Comparison of ENCODE assay signal across 8 mouse cellular contexts in genomic region chr1:176877756-176878155, GRCm38 (mm10).
DNase-seq lines count a peak whose midpoint lies in the region; ATAC-seq and TF ChIP-seq lines count a peak whose summit lies in the region.

No protein-coding gene starts in this region.

- ATAC-seq in midbrain, embryonic 14.5 days (ENCODE audit: low FRiP score, low TSS enrichment): 0 out of 2 replicates have a peak, but pooled peaks have one; percentile 20

- H3K4me3 ChIP-seq in midbrain, embryonic 14.5 days (replicated peaks; ENCODE audit: low read depth, low read length): no peak overlapping the region

- H3K27ac ChIP-seq in midbrain, embryonic 14.5 days (replicated peaks; ENCODE audit: low read depth, low read length): no peak overlapping the region

- H3K9ac ChIP-seq in midbrain, embryonic 14.5 days (replicated peaks; ENCODE audit: low read length): no peak overlapping the region

- no peaks in the 10 kb centered on the region for H3K27me3 ChIP-seq in midbrain, embryonic 14.5 days (ENCODE audit: control insufficient read depth, insufficient read depth, low read length)

- peaks cover 8% of the 10 kb centered on the region; the same call in 1 of the 2 replicates for H3K4me1 ChIP-seq in midbrain, embryonic 14.5 days (ENCODE audit: control insufficient read depth, insufficient read depth, low read length)

- no peaks in the 10 kb centered on the region for H3K36me3 ChIP-seq in midbrain, embryonic 14.5 days (ENCODE audit: control insufficient read depth, insufficient read depth, low read length)

- TF ChIP-seq CTCF in brain, embryonic 14.5 days (IDR thresholded peaks at IDR 0.05; ENCODE audit: borderline replicate concordance, extremely low read depth, insufficient read depth, insufficient read length): 0 out of 2 replicates have a peak, but pooled peaks have one; percentile 3

- 32% methylated on average over 3 of the region's 3 CpGs for WGBS in midbrain, embryonic 14.5 days

- peak; percentile 36 to 61 for DNase-seq in heart, adult 18-20 months
- DNase-seq in heart, adult 11 months: no peak
- peak; percentile 45 for DNase-seq in ovary, postnatal 14 days (ENCODE audit: low spot score)
- DNase-seq in ovary, postnatal 10 days (ENCODE audit: low spot score): no peak
- peak; percentile 89 for DNase-seq in brain, embryonic 14.5 days (ENCODE audit: low read depth)
- peak; percentile 40 for DNase-seq in heart, postnatal 4 days
- peak; percentile 89 for DNase-seq in midbrain, embryonic 14.5 days
- DNase-seq in spleen, adult 18-20 months: no peak

- no peaks in the 10 kb centered on the region for H3K9me3 ChIP-seq in midbrain, embryonic 14.5 days (ENCODE audit: control insufficient read depth, low read length)

- no peak overlapping the region for H3K4me2 ChIP-seq in midbrain, embryonic 14.5 days (ENCODE audit: low read length)

- TF ChIP-seq POLR2A in brain, embryonic 14.5 days (IDR thresholded peaks at IDR 0.05; ENCODE audit: borderline replicate concordance, extremely low read depth, insufficient read depth, insufficient read length, poor library complexity, severe bottlenecking): no peak

Comparison
In these comparisons a context has a peak if more than half of its experiments do, and no peak if none do; other contexts are left out.
1. DNase-seq: peak in heart, adult 18-20 months (2 of 2), ovary, postnatal 14 days (single experiment), brain, embryonic 14.5 days (single experiment), heart, postnatal 4 days (single experiment) and midbrain, embryonic 14.5 days (single experiment); none in heart, adult 11 months (single experiment), ovary, postnatal 10 days (single experiment) and spleen, adult 18-20 months (0 of 2).